Mouse (Mus musculus) MEL (cell line): Measurements from ENCODE around the gene Fem1b. TPM values are rescaled to one million over a fixed set of nuclear protein-coding genes. Genes with fewer than 3 reads are reported as not detected.

Experiments used
- DNase-seq: peaks from one replicate; pipeline ENCODE4 v3.0.0; 2011; ENCODE audit warnings: low read depth, low spot score
- H3K27ac ChIP-seq: 2 replicates; pipeline ENCODE4 v1.5.1; 2012; ENCODE audit warnings: low read depth, mild to moderate bottlenecking, control low read depth, low read length, moderate library complexity; ENCODE audit not compliant: control insufficient read depth
- H3K27me3 ChIP-seq, 2 experiments: fragments of 150-350 bp in 1 of 2; sonication (generic) in 1 of 2; 2 replicates each; pipeline ENCODE4 v1.6.1; 2012; ENCODE audit warnings: low read length in 2 of 2, mild to moderate bottlenecking in 2 of 2, improper control_type of control experiment in 1 of 2, moderate library complexity in 1 of 2; ENCODE audit not compliant: insufficient read depth in 2 of 2, control insufficient read depth in 1 of 2
- H3K36me3 ChIP-seq, 2 experiments: 2 replicates each; pipeline ENCODE4 v1.6.1; 2012 to 2014; ENCODE audit warnings: low read length in 2 of 2, improper control_type of control experiment in 1 of 2, inconsistent platforms in 1 of 2, mild to moderate bottlenecking in 1 of 2; ENCODE audit not compliant: insufficient read depth in 2 of 2, control insufficient read depth in 1 of 2
- H3K4me1 ChIP-seq, 2 experiments: fragments of 150-350 bp in 1 of 2; sonication (generic) in 1 of 2; 2 replicates each; pipeline ENCODE4 v1.6.1; 2012; ENCODE audit warnings: low read length in 2 of 2, improper control_type of control experiment in 1 of 2, mild to moderate bottlenecking in 1 of 2; ENCODE audit not compliant: insufficient read depth in 2 of 2, control insufficient read depth in 1 of 2
- H3K4me3 ChIP-seq, 2 experiments: fragments of 150-350 bp in 1 of 2; sonication (generic) in 1 of 2; 2 replicates each; pipeline ENCODE4 v1.5.1; 2012; ENCODE audit warnings: low read depth in 2 of 2, low read length in 2 of 2, mild to moderate bottlenecking in 2 of 2, moderate library complexity in 2 of 2, control low read depth in 1 of 2, improper control_type of control experiment in 1 of 2; ENCODE audit not compliant: control insufficient read depth in 1 of 2, insufficient read depth in 1 of 2
- H3K79me2 ChIP-seq: 2 replicates; pipeline ENCODE4 v1.6.1; 2012; ENCODE audit warnings: mild to moderate bottlenecking, low read length, moderate library complexity; ENCODE audit not compliant: control insufficient read depth, poor library complexity, insufficient read depth
- H3K9ac ChIP-seq: 2 replicates; pipeline ENCODE4 v1.6.1; 2012; ENCODE audit warnings: low read depth, mild to moderate bottlenecking, control low read depth, low read length, moderate library complexity; ENCODE audit not compliant: control insufficient read depth, poor library complexity, severe bottlenecking
- H3K9me3 ChIP-seq: fragments of 150-350 bp; sonication (generic); replicated peaks from 2 replicates; pipeline ENCODE4 v1.6.1; 2012; ENCODE audit warnings: mild to moderate bottlenecking, low read length, improper control_type of control experiment, moderate library complexity; ENCODE audit not compliant: insufficient read depth
- CHD1 ChIP-seq: IDR thresholded peaks from 2 replicates; pipeline ENCODE4 v1.6.1; 2012; ENCODE audit warnings: low read depth, mild to moderate bottlenecking, inconsistent platforms, low read length, improper control_type of control experiment
- CHD2 ChIP-seq: IDR thresholded peaks from 2 replicates; pipeline ENCODE4 v1.6.1; 2011; ENCODE audit warnings: low read length, improper control_type of control experiment
- CTCF ChIP-seq, 3 experiments: IDR thresholded peaks in 2 of 3; conservative IDR thresholded peaks in 1 of 3; 2 replicates each; pipeline ENCODE4 v1.5.1; 2011 to 2012; ENCODE audit warnings: low read length in 3 of 3, low read depth in 2 of 3, mild to moderate bottlenecking in 2 of 3, improper control_type of control experiment in 1 of 3, inconsistent platforms in 1 of 3, mixed read lengths in 1 of 3, moderate library complexity in 1 of 3; ENCODE audit not compliant: control insufficient read depth in 1 of 3, insufficient read depth in 1 of 3, poor library complexity in 1 of 3, severe bottlenecking in 1 of 3
- E2F4 ChIP-seq: IDR thresholded peaks from 2 replicates; pipeline ENCODE4 v1.6.1; 2011; ENCODE audit warnings: low read depth, low read length, improper control_type of control experiment, borderline replicate concordance
- ELF1 ChIP-seq: IDR thresholded peaks from 2 replicates; pipeline ENCODE4 v1.6.1; 2014; ENCODE audit warnings: low read depth, mild to moderate bottlenecking, inconsistent platforms, low read length, improper control_type of control experiment, moderate library complexity
- EP300 ChIP-seq, 2 experiments: IDR thresholded peaks; 2 replicates each; pipeline ENCODE4 v1.6.1; 2011; ENCODE audit warnings: improper control_type of control experiment in 2 of 2, low read length in 2 of 2, low read depth in 1 of 2, mild to moderate bottlenecking in 1 of 2
- ETS1 ChIP-seq: IDR thresholded peaks from 2 replicates; pipeline ENCODE4 v1.6.1; 2012; ENCODE audit warnings: low read depth, mild to moderate bottlenecking, inconsistent platforms, low read length, improper control_type of control experiment, moderate library complexity
- GABPA ChIP-seq: IDR thresholded peaks from 2 replicates; pipeline ENCODE4 v1.6.1; 2012; ENCODE audit warnings: low read depth, mild to moderate bottlenecking, inconsistent platforms, low read length, improper control_type of control experiment, moderate library complexity
- GATA1 ChIP-seq: IDR thresholded peaks from 2 replicates; pipeline ENCODE4 v1.6.1; 2011; ENCODE audit warnings: low read depth, low read length, improper control_type of control experiment
- HCFC1 ChIP-seq: IDR thresholded peaks from 2 replicates; pipeline ENCODE4 v1.6.1; 2012; ENCODE audit warnings: low read depth, mild to moderate bottlenecking, inconsistent platforms, low read length, improper control_type of control experiment, moderate library complexity
- KAT2A ChIP-seq: conservative IDR thresholded peaks from 2 replicates; pipeline ENCODE4 v1.6.1; 2012; ENCODE audit warnings: low read depth, low read length, improper control_type of control experiment, inconsistent platforms
- MAX ChIP-seq: IDR thresholded peaks from 2 replicates; pipeline ENCODE4 v1.6.1; 2011; ENCODE audit warnings: low read length, improper control_type of control experiment
- MYC ChIP-seq: IDR thresholded peaks from 2 replicates; pipeline ENCODE4 v1.6.1; 2011; ENCODE audit warnings: low read depth, mild to moderate bottlenecking, low read length, improper control_type of control experiment, moderate library complexity
- NRF1 ChIP-seq: IDR thresholded peaks from 2 replicates; pipeline ENCODE4 v1.6.1; 2014; ENCODE audit warnings: low read depth, mild to moderate bottlenecking, inconsistent platforms, low read length, improper control_type of control experiment, moderate library complexity; ENCODE audit not compliant: poor library complexity, insufficient read depth, severe bottlenecking
- POLR2A ChIP-seq, 2 experiments: IDR thresholded peaks; 2 replicates each; pipeline ENCODE4 v1.6.1; 2011 to 2012; ENCODE audit warnings: low read length in 2 of 2, mild to moderate bottlenecking in 2 of 2, control low read depth in 1 of 2, improper control_type of control experiment in 1 of 2, low read depth in 1 of 2, moderate library complexity in 1 of 2; ENCODE audit not compliant: control insufficient read depth in 1 of 2, insufficient read depth in 1 of 2, poor library complexity in 1 of 2
- POLR2AphosphoS5 ChIP-seq: IDR thresholded peaks from 2 replicates; pipeline ENCODE4 v1.6.1; 2012; ENCODE audit warnings: low read depth, borderline replicate concordance, mild to moderate bottlenecking, inconsistent platforms, low read length, moderate library complexity, mixed read lengths
- RAD21 ChIP-seq: IDR thresholded peaks from 2 replicates; pipeline ENCODE4 v1.6.1; 2011; ENCODE audit warnings: mild to moderate bottlenecking, low read depth, low read length, improper control_type of control experiment
- RCOR1 ChIP-seq: IDR thresholded peaks from 2 replicates; pipeline ENCODE4 v1.6.1; 2012; ENCODE audit warnings: low read depth, mild to moderate bottlenecking, inconsistent platforms, low read length, improper control_type of control experiment
- SMC3 ChIP-seq: IDR thresholded peaks from 2 replicates; pipeline ENCODE4 v1.6.1; 2011; ENCODE audit warnings: low read depth, low read length, improper control_type of control experiment
- TBP ChIP-seq: IDR thresholded peaks from 2 replicates; pipeline ENCODE4 v1.8.0; 2011; ENCODE audit warnings: low read depth, low read length, improper control_type of control experiment
- TCF12 ChIP-seq: IDR thresholded peaks from 2 replicates; pipeline ENCODE4 v1.6.1; 2014; ENCODE audit warnings: low read depth, mild to moderate bottlenecking, inconsistent platforms, low read length, improper control_type of control experiment, moderate library complexity
- UBTF ChIP-seq: IDR thresholded peaks from 2 replicates; pipeline ENCODE4 v1.6.1; 2012; ENCODE audit warnings: low read depth, mild to moderate bottlenecking, inconsistent platforms, low read length, improper control_type of control experiment, moderate library complexity, borderline replicate concordance; ENCODE audit not compliant: insufficient read depth
- USF1 ChIP-seq: IDR thresholded peaks from 2 replicates; pipeline ENCODE4 v1.6.1; 2014; ENCODE audit warnings: low read depth, mild to moderate bottlenecking, inconsistent platforms, low read length, improper control_type of control experiment, moderate library complexity
- USF2 ChIP-seq, 2 experiments: IDR thresholded peaks; 2 replicates each; pipeline ENCODE4 v1.6.1; 2011 to 2012; ENCODE audit warnings: improper control_type of control experiment in 2 of 2, low read length in 2 of 2, borderline replicate concordance in 1 of 2, inconsistent platforms in 1 of 2, low read depth in 1 of 2, mild to moderate bottlenecking in 1 of 2; ENCODE audit not compliant: insufficient read depth in 1 of 2
- ZC3H11A ChIP-seq: IDR thresholded peaks from 2 replicates; pipeline ENCODE4 v1.6.1; 2012; ENCODE audit warnings: low read depth, mild to moderate bottlenecking, inconsistent platforms, low read length, improper control_type of control experiment
- ZMIZ1 ChIP-seq: IDR thresholded peaks from 2 replicates; pipeline ENCODE4 v1.6.1; 2012; ENCODE audit warnings: low read depth, mild to moderate bottlenecking, inconsistent platforms, low read length, improper control_type of control experiment, moderate library complexity
- ZNF384 ChIP-seq: IDR thresholded peaks from 2 replicates; pipeline ENCODE4 v1.6.1; 2012; ENCODE audit warnings: low read depth, mild to moderate bottlenecking, inconsistent platforms, low read length, improper control_type of control experiment
- polyA plus RNA-seq, 2 experiments: library from polyadenylated mRNA; stranded (reverse) in 1 of 2; unstranded in 1 of 2; fragments of >175 nt in 1 of 2; fragments of >200 nt in 1 of 2; gene quantifications; 2 replicates each; pipeline versions ENCODE4 v1.2.1 to v1.2.4; 2012; ENCODE audit warnings: low replicate concordance in 2 of 2, low read depth in 1 of 2; ENCODE audit not compliant: insufficient read length in 2 of 2, insufficient read depth in 1 of 2, missing spikeins in 1 of 2
- total RNA-seq: library from RNA; depleted of rRNA; stranded (reverse); fragments of 300-350 nt; gene quantifications from 2 replicates; pipeline ENCODE4 v1.2.3, GENCODE M21; 2012

The Fem1b gene
- total and polyA plus RNA-seq, 3 experiments: 38.2 to 99.4 (median 50.5) TPM

DNA sequence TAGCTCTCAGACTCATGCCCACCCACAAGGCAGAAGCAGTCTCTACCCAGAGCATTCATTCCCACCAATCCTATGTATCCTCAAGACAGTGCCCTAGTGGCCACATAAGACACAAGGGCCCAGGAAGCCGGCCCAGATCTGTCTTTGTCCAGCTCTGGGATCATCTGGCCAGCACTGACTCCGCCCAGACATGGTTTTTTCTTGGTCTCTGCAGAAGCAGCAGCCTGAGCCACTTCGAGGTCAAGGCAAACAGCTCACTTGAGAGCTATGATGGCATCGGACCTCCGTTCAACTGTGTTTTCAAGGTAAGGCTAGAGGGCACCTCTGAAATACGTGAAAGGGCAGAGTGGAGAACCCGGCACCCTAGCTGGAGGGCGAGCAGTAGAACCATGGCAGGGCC, 39.0 kb downstream of the Fem1b start:
- DNase-seq: no peak
- Histone ChIP-seq H3K9ac (no peak overlapping the region), H3K79me2 (no peaks in the 10 kb centered on the region), H3K27me3 (no peaks in the 10 kb centered on the region), H3K4me1 (no peaks in the 10 kb centered on the region), H3K9me3 (no peaks in the 10 kb centered on the region), H3K27ac (no peak overlapping the region), H3K4me3 (no peak overlapping the region), H3K36me3 (no peaks in the 10 kb centered on the region)
- no peak for TF ChIP-seq NRF1
- no peak for TF ChIP-seq RAD21
- TF ChIP-seq E2F4: no peak
- no peak for TF ChIP-seq RCOR1
- TF ChIP-seq UBTF: no peak
- TF ChIP-seq CHD2: no peak
- no peak for TF ChIP-seq SMC3
- no peak for TF ChIP-seq CHD1
- no peak for TF ChIP-seq TBP
- no peak for TF ChIP-seq POLR2A (IDR thresholded peaks at IDR 0.05; ENCODE audit: control insufficient read depth in 1 of 2, insufficient read depth in 1 of 2, low read depth in 1 of 2, low read length in 2 of 2, poor library complexity in 1 of 2)
- TF ChIP-seq EP300 (IDR thresholded peaks at IDR 0.05; ENCODE audit: low read depth in 1 of 2, low read length in 2 of 2): no peak
- TF ChIP-seq MAX: no peak
- TF ChIP-seq MYC: no peak
- TF ChIP-seq ZC3H11A: no peak
- TF ChIP-seq ZNF384: no peak
- TF ChIP-seq USF1: no peak
- TF ChIP-seq TCF12: no peak
- no peak for TF ChIP-seq KAT2A
- TF ChIP-seq ELF1: no peak
- no peak for TF ChIP-seq ETS1

DNA sequence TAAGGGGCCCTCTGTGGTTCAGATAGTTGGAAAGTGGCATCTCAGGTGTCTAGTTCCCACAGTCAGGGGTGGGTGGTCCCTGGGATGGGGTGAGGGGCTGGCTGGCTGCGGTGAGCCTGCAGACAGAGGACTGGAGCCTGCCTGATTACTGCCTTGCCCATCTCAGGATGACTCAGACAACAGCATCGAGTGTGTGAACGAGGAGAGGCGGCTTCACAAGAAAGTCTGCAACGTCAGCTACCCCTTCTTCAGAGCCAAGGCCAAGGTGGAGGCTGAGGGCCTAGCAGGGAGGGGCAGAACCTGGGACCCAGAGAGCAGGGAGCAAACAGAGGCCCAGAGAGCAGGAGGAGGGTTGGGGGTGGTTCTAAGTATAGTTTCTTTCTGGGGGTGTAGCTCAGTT, 43.4 kb downstream of the Fem1b start:
- Histone ChIP-seq H3K27me3 (no peaks in the 10 kb centered on the region), H3K27ac (no peak overlapping the region), H3K4me1 (no peaks in the 10 kb centered on the region), H3K4me3 (no peak overlapping the region)
- TF ChIP-seq ZMIZ1 (no peak), UBTF (no peak), RCOR1 (no peak), GABPA (no peak), RAD21 (no peak), MYC (no peak), ZNF384 (no peak), CHD2 (no peak), CHD1 (no peak), GATA1 (no peak), USF2 (IDR thresholded peaks at IDR 0.05; ENCODE audit: borderline replicate concordance in 1 of 2, insufficient read depth in 1 of 2, low read depth in 1 of 2, low read length in 2 of 2) (no peak), HCFC1 (no peak), ELF1 (no peak), POLR2AphosphoS5 (no peak), CTCF (IDR thresholded peaks at IDR 0.05 in 2 of 3, conservative IDR thresholded peaks at IDR 0.05 in 1 of 3; ENCODE audit: control insufficient read depth in 1 of 3, insufficient read depth in 1 of 3, low read depth in 2 of 3, low read length in 3 of 3, poor library complexity in 1 of 3, severe bottlenecking in 1 of 3) (no peak), SMC3 (no peak)
- TF ChIP-seq, all 39 proteins: peak for 0
- H3K79me2 ChIP-seq: no peaks in the 10 kb centered on the region
- no peaks in the 10 kb centered on the region for H3K36me3 ChIP-seq
- no peak overlapping the region for H3K9ac ChIP-seq
- DNase-seq: no peak
- H3K9me3 ChIP-seq: no peaks in the 10 kb centered on the region
